Mouse (Mus musculus) layer of hippocampus, adult 8-10 months (tissue): Measurements from ENCODE around the gene Ebf4. TPM values are rescaled to one million over a fixed set of nuclear protein-coding genes. Genes with fewer than 3 reads are reported as not detected.
"Not testable (repeated sequence)": the region's sequence is repeated elsewhere in the genome, so short reads cannot be mapped to it uniquely, and the experiment has no call there.

Experiments used
- DNase-seq, 2 experiments: peaks; one replicate each; pipeline ENCODE4 v3.0.0; 2022; ENCODE audit warnings: low spot score in 2 of 2
- total RNA-seq, 4 experiments: library from RNA; stranded (reverse); gene quantifications; 2 replicates each; pipeline ENCODE4 v1.2.4; 2022

The Ebf4 gene
- total RNA-seq, 4 experiments from 2014 or later, result 11.0 to 12.6 (median 11.7) TPM

DNA sequence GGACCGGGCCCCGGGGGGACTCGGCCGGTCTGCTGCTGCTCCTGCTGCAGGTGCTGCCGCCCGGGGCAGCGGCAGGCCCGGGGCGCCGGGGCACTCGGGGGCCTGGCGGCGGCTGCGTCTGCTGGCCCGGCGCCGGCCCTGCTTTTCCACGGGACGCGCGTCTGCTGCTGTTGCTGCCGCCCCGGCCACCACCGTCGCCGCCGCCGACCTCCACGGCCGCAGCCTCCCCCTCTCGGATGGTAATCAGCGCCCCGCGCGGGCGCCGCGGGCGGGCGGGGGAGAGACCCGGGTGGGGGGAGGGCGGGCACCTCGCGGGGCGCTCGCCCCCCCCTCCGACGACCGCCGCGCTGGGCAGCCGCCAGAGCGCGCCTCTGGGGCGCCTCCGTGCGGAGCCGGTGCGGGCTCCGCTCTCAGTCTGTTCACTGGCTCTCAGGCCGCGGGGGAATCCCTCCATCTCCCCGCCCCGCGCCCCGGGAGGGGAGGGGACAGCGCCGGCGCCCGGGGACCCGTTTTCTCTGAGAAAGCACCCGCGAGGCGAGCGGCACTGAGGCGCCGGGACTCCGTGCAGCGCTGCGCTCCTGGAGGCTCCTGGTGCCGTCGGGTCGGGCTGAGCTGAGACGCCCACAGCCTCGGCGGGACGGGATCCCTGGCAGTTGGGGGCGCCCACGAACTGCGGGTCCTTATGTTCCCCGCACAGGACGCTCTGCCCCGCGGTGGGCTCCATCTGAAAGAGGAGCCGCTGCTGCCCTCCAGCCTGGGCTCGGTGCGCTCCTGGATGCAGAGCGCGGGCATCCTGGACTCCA is 563 bp downstream of the Ebf4 start:
- peak in 1 of 2 experiments; percentile 29 for DNase-seq

DNA sequence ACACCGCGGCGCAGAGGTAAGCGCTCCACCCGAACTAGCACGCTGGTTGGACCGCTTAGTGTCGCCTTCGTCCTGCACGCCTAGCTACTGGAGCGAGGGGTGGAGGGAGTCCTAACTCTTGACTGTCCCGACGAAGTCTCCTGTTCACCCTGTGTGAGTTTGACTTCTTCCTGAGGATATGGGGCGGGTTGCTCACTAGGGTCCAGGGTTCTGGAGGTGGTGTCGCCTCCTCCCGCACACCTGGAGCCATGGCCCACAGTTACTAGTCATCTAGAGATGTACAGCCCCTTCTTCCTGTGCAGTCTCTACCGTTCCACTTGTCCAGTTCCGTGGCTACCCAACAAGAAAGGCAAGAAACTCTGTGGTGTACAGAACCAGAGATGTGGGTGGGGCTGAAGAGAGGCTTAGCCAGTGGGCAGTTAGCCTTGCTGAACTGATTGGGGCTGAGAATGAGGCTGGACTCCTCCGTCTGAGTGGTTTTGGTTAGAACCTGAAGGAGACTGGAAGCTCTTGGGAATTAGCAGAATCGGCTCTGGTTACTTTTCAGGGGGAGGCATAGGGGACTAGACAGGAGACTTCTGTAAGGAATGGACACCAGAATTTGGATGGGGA is 1.3 kb downstream of the Ebf4 start:
- no peak for DNase-seq

DNA sequence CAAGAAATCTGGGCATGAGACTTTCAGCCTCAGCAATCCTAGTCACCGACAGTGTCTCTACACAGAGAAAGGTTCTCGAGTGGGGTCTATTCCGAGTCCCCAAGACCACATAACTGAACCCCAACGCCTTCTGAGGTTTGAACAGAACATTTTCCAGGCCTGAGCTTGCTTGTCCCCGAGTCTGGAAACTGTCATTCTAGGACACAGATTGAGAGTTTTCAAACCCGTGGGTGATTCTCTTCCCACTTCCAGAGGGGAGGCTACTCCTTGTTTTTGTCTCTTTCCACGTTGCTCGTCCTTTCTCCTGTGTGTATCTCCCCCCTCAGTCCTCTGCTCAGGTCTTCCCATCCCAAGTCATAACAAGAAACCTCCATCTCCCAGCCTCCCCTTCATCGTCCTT is 2.6 kb downstream of the Ebf4 start:
- no peak for DNase-seq

DNA sequence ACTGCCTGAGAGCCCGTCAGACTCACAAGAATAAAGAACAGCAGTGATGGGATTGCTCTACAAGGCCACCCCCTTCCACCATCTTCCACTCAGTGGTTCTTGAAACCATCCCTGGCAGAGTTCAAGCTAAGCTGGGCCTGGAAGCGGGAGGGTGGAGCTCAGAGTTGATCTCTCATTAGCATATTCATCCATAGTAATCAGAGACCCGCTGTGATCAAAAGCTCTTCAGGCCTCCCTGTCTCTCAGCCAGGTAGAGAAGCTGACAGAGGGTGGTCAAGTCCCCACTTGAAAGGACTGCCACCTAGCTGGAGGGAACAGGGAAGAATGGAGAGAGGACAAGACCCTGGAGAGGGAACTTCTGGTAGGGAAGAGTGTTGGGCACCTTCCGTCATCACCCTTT is 8.0 kb downstream of the Ebf4 start:
- no peak for DNase-seq

DNA sequence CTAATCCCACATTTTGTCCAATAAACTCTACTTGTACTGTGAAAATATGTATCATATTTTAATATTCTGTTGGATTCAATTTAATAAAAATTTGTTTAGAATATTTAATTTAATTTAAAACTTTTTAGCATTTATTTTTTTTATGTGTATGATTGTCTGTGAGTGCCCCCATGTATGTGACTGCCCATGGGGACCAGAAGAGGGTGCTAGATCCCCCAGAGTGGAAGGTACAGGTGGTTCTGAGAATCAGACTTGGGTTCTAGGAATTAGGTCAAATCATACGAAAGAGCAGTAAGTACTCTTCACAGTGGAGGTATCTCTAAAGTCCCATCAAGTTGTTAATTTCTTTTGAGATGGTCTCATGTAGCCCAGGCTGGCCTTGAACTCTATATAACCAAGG is 32.1 kb downstream of the Ebf4 start:
- no peak for DNase-seq

DNA sequence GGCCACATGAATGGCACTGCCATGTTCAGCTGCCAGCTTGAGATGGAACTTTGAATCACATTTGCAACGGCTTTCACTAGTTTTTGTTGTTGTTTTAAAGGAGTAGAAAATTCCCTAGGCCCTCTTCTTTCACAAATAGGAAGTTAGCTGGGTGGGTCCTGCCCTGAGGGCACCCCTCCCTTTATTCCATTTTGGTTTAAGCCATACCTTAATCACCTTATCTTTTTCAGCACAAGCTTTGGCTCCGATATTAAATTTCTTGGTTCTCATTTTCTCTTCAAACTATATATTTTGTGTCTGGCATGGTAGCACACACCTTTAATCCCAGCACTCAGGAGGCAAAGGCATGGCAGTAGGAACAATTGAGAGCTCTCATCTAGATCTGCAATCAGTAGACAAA is 34.5 kb downstream of the Ebf4 start:
- DNase-seq, result no peak

DNA sequence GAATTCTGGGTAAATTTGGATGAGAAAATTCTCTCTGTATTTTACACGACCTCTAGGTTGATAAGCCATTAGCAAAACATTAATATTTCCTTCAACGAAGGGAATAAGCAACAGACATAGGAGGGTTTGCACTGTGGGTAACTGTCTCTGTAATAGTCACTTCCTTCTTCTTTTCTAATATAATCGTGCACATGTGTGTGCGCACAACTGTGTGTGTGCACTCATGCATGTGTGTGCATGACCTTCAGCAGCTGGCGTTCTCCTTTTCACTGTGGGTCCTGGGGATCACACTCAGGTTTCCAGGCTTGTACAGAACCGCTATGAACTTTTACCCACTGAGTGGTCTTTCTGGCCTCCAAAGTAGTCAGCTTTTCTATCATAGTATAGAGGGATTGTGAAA is 40.1 kb downstream of the Ebf4 start:
- no peak for DNase-seq

DNA sequence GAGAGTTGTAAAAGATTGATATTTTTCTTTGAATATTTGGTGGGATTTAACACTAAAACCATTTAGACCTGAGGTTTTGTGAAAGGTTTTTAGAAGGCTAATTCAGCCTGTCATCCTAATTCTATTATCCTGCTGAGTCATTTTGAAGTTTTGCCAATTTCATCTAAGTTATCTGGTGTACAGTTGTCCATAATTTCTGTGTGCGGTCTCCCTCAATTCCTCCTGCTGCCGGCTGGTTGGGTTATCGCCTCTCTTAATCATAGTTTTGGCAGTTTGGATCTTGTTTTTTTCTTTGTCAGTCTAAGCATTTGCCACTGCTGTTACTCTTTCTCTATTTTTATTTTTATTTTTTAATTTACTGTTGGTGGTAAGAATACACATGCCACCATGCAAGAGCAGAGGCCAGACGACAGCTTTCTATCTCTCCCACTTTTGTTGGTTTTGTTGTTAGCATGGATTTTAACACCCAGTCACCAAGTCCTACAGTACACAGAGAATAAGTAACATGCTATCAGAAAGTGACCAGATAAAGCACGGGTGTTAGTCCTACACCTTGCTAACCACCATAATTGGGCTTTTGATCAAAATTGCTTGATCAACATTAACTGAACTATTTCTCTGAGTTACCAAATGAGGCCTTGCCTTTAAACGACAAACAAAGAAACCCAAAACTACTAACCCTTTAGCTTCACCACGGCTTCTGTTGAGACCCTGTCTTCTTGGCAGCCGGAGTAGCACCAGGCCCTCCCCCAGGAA is 45.7 kb downstream of the Ebf4 start:
- DNase-seq, result no peak

DNA sequence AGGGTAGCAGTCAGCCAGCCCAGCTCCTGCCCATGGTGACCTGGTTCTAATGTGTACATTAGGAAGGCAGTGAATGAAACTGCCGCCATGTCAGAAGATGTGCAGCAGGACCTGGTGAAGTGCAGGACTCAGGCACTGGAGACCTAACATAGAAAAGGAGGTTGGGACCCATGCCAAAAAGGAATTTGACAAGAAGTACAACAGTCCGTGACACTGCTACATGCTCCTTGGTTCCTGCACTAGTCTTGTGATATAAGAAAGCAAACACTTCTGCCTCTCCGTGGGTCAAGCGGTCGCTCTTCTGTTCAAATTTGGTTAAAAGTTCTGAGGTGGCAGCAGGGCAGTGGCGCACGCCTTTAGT is 46.2 kb downstream of the Ebf4 start:
- no peak for DNase-seq

DNA sequence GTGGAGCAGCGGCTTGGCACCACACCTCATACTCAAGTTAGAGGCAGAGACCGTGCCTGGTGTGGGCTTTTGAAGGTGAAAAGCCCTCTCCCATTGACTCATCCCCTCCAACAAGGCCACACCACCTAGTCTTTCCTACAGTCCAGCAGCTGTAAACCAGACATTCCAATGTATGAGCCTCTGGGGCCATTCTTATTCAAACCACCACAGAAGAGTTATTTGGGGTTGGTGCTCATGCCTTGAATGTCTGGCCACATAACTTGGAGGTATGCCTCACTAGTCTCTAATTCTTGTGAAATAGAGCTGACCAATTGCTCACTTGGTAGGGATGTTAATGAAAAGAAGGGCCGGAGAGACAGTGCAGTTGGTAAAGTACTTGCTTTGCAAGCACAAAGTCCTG is 55.4 kb downstream of the Ebf4 start:
- no peak for DNase-seq

DNA sequence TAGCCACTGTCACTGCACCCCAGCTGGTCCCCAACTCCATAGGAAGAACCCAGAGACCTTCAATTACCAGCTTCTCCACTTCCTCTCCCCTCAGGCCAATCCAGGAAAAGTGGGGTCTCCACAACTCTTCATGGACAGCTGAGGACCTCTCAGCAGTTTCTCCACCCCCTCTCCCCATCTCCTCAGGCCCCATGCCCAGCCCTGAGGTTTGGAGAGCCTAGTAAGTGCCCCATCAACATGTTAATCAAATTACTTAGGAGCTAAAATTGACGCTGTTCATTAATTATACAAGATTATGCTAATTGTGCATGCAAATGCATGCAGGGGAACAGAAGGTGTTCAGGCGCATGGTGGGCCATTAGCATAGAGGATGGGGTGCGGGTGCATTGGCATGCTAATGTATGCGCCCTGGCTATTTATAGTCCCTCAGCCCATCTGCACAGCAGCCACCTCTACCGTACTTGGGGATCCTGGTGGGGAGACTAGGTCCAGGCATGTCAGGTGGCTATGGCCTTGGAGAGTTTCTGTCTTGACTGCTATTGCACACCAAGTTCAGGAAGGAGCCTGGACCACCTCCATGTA is 56.9 kb downstream of the Ebf4 start:
- peak; percentile 43 to 60 for DNase-seq

DNA sequence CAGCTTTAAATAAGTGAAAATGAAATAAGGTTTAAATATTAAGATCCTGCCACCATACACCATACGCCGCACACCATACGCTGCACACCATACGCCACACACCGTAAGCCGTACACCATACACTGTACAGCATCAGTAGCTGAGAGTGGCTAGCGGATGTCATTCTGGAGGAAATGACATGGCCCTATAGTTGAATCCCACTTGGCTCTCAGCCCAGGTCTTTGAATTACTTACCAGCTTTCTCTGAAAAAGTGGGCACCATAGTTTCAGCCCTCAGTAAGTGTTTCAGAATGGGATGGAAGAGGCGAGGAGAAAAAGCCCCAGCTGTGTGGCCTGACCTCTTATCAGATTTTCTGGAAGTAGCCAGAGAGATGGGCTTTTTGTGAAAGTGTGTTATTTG is 58.4 kb downstream of the Ebf4 start:
- DNase-seq, result no peak

DNA sequence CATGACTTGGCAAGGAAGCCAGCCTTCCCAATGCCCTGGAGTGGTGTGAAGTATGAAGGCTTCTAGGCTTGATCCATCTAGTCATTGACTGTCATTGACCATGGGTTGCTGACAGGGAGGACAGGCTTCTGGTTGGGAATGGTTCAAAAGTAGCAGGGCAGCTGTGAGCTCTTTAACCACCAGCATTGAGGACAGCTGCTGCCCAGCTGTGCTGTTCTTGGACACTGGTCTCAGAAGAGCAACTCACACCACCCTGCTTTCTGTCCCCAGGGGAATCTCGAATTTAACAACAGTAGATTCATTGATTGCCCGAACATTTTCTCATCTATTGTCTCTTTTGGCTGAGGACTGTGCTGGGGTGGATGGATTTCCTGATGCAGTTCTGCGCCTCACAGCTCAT is 58.9 kb downstream of the Ebf4 start:
- no peak for DNase-seq

DNA sequence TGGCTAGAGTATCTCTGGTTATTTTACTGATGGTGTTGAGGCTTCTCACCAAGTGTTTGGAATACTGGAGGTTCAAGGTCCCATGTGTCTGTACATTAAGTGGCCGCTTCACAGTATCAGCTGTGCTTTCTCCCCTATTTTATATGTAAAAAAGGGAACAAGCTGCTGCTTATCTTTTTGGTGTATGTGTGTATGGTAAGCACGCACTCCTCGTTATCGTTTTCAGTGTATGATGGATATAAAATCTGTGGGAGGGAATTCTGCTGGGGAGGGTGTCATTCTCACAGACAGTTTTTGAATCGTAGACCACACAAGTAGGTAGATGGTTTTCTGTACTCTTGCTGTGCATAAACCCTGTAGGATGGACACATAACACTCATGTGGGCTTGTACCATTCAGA is 62.6 kb downstream of the Ebf4 start:
- DNase-seq, result no peak

DNA sequence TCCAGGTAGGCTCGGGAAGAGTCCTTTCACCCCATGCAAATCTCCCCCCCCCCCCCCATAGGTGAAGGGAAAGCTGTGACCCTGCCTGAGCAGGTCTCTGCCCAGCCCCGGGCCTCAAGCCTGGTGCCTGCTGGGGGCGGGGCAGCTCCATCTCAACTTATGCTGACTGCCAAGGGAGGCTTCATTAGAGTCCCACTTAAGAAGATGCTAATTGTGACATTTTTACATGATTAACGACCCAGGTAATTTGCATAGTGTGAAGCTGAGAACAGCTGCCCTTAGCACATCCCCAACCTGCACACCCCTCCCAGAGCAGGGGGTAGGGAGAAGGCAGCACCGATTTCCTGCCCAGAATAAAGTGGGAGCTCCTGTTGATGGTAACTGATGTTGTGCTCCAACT is 63.9 kb downstream of the Ebf4 start:
- no peak for DNase-seq

DNA sequence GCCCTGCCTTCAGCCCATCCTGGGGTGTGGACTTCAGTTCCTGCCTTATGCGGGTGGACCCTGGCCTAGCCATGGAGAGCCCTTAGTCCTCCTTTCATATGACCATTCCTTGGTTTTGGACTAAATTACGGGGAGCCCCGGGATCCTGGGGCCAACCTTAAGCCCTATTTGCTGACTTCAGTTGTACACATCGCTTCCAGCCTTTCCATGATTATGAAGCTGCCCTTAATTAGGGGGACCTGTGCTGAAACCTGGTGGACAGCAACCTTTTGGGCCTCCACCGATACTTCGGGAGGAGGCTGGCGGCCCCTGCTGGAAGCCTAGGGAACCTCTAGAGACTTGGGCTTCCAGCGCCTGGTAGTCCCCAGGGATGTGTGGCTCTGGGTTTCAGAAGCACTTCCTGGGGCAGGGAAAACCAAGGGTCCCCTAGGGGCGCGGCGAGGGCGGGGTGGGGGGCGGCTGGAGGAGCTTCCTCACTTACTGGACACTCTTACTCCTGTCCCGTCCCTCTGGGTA is 67.6 kb downstream of the Ebf4 start:
- DNase-seq, result peak in 1 of 2 experiments; percentile 35

DNA sequence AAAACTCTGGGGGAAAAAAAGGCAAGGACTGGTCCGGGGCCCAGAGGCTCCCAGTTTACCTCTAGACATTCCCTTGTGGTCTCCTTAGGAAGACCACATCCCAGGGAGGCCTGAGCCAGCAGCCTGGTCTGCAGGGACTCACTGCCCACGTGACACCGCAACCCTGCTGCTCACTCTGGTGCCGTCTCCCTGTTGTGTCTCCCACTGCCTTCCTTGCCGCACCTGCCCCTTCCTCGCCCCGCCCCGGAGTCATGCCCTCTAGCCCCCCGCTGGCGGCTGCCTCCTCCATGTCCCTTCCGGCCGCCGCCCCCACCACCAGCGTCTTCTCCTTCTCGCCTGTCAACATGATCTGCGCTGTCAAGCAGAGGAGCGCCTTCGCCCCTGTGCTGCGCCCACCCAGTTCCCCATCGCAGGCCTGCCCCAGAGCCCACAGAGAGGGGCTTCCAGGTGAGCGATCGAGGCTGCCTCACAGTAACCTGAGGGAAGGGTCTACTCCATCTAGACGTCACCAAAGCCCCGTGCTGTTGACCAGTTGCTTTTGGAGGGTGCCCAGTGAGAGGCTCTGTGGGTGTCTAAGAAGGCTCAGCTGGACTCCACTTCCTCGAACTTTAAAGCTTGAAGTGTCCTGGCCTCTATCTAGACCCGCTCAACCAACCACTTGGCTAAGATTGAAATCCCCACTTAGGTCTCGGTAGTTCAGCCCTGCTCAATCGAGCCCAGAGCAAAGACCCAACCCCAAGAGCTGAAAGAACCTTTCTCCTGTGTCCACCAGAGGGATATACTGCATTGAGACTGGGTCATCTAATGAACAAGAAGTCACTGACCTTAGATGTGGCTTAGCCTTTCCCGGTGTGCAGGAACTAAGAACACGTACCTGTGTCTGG is 70.5 kb downstream of the Ebf4 start:
- DNase-seq, result no peak

DNA sequence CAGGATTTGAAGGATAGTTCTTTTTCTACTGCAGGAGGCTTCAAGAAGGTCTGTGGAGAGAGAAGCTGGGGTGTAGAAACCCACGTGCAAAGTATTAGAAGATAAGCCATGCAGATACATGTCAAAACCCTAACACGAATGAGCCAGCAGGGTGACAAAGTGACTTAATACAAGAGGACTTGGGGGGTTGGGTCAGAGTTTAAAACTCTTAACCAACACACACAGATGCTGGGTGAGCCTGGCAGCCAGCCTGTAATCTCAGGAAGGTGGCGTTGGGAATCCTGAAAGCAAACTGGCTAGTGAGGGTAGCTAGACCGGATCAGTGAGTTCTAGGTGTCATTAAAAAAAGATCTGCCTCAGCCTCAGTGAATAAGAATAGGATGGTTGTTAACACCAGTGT is 72.4 kb downstream of the Ebf4 start:
- DNase-seq, result no peak

DNA sequence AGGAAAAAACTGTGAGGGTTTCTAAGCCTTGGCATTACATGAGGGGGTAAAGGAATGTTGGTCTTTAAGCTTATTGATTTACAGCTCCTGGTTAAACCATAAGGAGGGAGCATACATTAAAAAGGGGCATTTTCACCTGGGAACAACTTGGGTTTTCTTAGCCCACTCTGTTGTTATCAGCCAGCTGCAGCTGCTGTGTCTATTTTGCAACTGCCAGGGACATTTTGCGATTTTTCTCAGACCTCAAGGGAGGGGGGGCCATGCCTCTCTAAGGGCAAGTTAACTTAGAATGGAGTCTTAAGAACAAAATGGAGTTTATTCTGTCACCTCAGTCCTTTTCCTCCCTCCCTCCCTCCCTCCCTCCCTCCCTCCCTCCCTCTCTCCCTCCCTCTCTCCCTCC is 78.1 kb downstream of the Ebf4 start:
- DNase-seq, result not testable (repeated sequence)

DNA sequence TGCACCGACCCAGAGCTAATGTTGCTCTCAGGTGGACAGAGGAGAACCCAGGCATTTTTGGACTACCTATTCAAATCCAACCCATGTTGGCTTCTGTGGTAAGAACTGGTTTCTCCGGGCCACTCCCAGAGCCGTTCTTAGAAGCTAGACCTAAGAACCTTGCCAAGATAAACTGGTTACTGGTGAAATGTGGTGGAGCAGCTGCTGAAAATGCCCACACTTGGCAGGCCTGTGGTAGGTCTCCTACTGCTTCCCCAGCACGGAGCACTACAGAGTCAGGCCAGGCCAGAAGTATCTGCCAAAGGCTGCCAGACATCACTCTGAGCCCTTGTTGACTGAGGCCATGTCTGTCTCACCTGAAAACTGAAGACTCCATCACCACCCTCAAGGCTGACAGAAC is 80.0 kb downstream of the Ebf4 start:
- DNase-seq, result no peak

DNA sequence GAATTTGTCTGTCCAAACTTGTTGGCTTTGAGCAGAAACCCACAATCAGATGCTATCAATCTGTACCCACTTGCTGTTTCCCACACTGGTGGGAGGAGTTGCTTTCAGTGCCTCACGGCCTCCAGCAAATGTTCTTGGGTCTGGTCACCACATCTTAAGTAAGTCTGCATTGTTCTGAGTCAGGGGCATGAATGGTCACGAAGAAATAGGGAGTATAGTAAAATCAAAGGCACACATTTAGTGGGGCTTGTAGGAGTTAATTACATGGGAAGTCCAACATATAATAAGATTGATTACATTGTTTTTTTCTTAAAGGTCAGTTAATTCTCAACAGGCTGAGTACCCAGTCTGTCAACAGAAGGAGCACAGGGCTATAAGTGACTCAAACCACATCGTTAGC is 88.2 kb downstream of the Ebf4 start:
- DNase-seq, result no peak
